Mouse (Mus musculus): ENCODE measurements around the gene Smyd4. TPM values are rescaled to one million over a fixed set of nuclear protein-coding genes. Genes with fewer than 3 reads are reported as not detected.
"Not testable (repeated sequence)": the region's sequence is repeated elsewhere in the genome, so short reads cannot be mapped to it uniquely, and the experiment has no call there.

Smyd4 gene
- polyA plus RNA-seq, 1 experiment from 2014 or later, result 10.9 TPM

DNA sequence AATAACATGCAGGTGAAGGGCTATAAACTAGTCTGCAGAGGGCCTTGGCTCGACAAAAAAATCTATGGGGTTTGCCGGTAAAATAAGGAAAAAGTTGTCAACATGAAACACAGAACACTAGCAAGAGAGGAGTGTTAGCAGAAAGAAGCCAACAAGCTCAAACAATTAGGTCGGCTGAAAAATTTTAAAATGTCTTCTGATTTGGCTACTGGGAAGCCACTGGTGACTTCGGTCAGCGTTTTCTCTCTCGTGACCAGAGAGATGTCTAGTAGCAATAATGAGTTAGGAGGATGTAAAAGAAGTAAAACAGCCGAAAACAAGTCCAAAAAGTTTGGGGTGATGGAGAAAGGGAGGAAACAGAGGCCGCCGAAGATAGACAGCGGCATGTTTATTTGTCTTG, 637 bp upstream of the Smyd4 start:
- H3K36me3 ChIP-seq, result no peaks in the 10 kb centered on the region
- under 1% methylated on average over 10 of the region's 10 CpGs for WGBS
- H3K4me1 ChIP-seq, result peaks cover 10% of the 10 kb centered on the region
- H3K9ac ChIP-seq, result peak overlapping the region; percentile 73
- no peaks in the 10 kb centered on the region for H3K27me3 ChIP-seq (replicated peaks)
- peak overlapping the region; percentile 52 for H3K27ac ChIP-seq
- peak overlapping the region; percentile 87 for H3K4me2 ChIP-seq
- ATAC-seq (ENCODE audit: insufficient read depth, low FRiP score, low read depth), result no peak
- H3K9me3 ChIP-seq, result no peaks in the 10 kb centered on the region
- peak overlapping the region; percentile 98 for H3K4me3 ChIP-seq (replicated peaks)

DNA sequence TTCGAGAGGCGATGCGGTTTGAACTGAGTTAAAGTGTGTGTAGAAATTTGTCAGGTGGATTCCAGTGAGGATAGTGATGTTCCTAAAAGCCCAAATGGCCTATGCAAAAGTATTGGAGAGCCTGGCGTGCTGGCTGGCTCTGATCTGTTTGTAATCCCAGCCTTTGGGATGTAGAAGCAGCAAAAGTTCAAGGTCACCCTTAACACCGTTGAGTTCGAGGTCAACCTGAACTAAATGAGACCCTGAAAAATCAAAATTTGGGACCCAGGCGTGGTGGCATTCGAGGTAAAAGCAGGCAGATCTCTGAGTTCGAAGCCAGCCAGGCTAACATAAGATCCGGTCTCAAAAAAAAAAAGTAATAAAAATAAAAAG, 643 bp downstream of the Smyd4 start:
- 39% methylated on average over 10 of the region's 10 CpGs for WGBS
- Histone ChIP-seq H3K36me3 (no peaks in the 10 kb centered on the region), H3K27me3 (replicated peaks) (no peaks in the 10 kb centered on the region), H3K4me2 (peak overlapping the region; percentile 87), H3K4me3 (replicated peaks) (peak overlapping the region; percentile 98), H3K9ac (peak overlapping the region; percentile 69), H3K9me3 (no peaks in the 10 kb centered on the region), H3K27ac (peak overlapping the region; percentile 78), H3K4me1 (peaks cover 7% of the 10 kb centered on the region)
- ATAC-seq (ENCODE audit: insufficient read depth, low FRiP score, low read depth), result no peak

DNA sequence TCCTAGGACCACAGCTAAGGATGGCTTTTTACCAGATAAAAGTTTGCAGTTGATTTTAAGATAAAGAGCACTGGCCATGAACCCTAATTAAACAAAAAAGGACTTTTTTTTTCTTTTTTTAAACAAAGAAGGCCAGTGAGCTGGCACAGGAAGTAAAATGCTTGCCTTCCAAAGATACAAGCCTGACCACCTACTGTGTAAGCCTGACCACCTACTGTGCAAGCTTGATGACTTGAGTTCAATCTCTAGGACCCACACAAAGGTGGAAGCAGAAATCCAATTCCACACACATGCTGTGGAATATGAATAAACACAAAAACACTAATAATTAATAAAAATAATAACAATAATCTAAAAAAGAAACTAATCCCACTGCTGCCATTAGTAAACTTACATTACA, 3.0 kb downstream of the Smyd4 start:
- Histone ChIP-seq H3K36me3 (no peaks in the 10 kb centered on the region), H3K9ac (no peak overlapping the region), H3K4me2 (no peak overlapping the region), H3K9me3 (no peaks in the 10 kb centered on the region), H3K27ac (no peak overlapping the region), H3K4me1 (peaks cover 7% of the 10 kb centered on the region), H3K4me3 (replicated peaks) (no peak overlapping the region), H3K27me3 (replicated peaks) (no peaks in the 10 kb centered on the region)
- ATAC-seq (ENCODE audit: insufficient read depth, low FRiP score, low read depth), result no peak

DNA sequence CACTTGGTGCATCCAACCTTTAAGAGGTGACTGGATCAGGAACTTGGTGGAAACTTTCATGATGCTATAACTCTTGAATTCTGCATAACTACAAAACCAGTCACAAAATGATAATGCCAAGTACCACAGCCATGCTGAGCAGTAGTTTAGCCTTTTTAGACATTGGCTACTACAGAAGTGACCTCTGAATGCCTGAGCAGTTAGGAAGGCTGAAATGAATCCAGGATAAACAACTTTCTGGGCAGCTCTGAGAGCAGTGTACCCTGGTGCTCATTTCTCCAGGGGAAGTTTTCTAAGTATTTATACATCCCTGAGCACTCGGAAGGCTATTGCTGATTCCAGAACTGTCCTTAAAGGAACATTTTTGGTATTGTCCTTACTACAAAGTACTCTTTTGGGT, 7.2 kb downstream of the Smyd4 start:
- Histone ChIP-seq H3K4me3 (replicated peaks) (no peak overlapping the region), H3K4me2 (no peak overlapping the region), H3K4me1 (no peaks in the 10 kb centered on the region), H3K27me3 (replicated peaks) (no peaks in the 10 kb centered on the region), H3K9ac (no peak overlapping the region), H3K9me3 (no peaks in the 10 kb centered on the region), H3K36me3 (no peaks in the 10 kb centered on the region), H3K27ac (no peak overlapping the region)
- WGBS, result 82% methylated on average over 1 of the region's 1 CpGs
- no peak for ATAC-seq (ENCODE audit: insufficient read depth, low FRiP score, low read depth)

- no peak overlapping the region for H3K27ac ChIP-seq
- no peak overlapping the region for H3K4me2 ChIP-seq
- no peaks in the 10 kb centered on the region for H3K36me3 ChIP-seq
- H3K4me3 ChIP-seq (replicated peaks), result no peak overlapping the region
- no peak for ATAC-seq (ENCODE audit: insufficient read depth, low FRiP score, low read depth)
- H3K9me3 ChIP-seq, result no peaks in the 10 kb centered on the region
- H3K9ac ChIP-seq, result no peak overlapping the region
- no peaks in the 10 kb centered on the region for H3K27me3 ChIP-seq (replicated peaks)
- H3K4me1 ChIP-seq, result no peaks in the 10 kb centered on the region
- 83% methylated on average over 1 of the region's 1 CpGs for WGBS
These were observed 28.9 kb downstream of the Smyd4 start for GRCm38 (mm10) chr11:75377125-75377524.

GRCm38 (mm10) chr11:75378786-75379185, 30.6 kb downstream of the Smyd4 start:
- H3K9ac ChIP-seq; H3K27ac ChIP-seq; H3K9me3 ChIP-seq; H3K36me3 ChIP-seq; H3K4me3 ChIP-seq (replicated peaks); H3K27me3 ChIP-seq (replicated peaks); H3K4me2 ChIP-seq; H3K4me1 ChIP-seq; ATAC-seq (ENCODE audit: insufficient read depth, low FRiP score, low read depth): not testable (repeated sequence)
- 90% methylated on average over 2 of the region's 2 CpGs for WGBS

GRCm38 (mm10) chr11:75383529-75383928, 35.3 kb downstream of the Smyd4 start:
- H3K4me2 ChIP-seq; H3K27me3 ChIP-seq (replicated peaks); H3K4me1 ChIP-seq; H3K9me3 ChIP-seq; H3K27ac ChIP-seq; H3K36me3 ChIP-seq; H3K9ac ChIP-seq; ATAC-seq (ENCODE audit: insufficient read depth, low FRiP score, low read depth); H3K4me3 ChIP-seq (replicated peaks): not testable (repeated sequence)
- 43% methylated on average over 3 of the region's 3 CpGs for WGBS

GRCm38 (mm10) chr11:75395611-75396010, 47.4 kb downstream of the Smyd4 start:
- Histone ChIP-seq H3K36me3 (no peaks in the 10 kb centered on the region), H3K9me3 (no peaks in the 10 kb centered on the region), H3K27ac (no peak overlapping the region), H3K4me1 (no peaks in the 10 kb centered on the region), H3K4me3 (replicated peaks) (no peak overlapping the region), H3K4me2 (no peak overlapping the region), H3K27me3 (replicated peaks) (no peaks in the 10 kb centered on the region), H3K9ac (no peak overlapping the region)
- ATAC-seq (ENCODE audit: insufficient read depth, low FRiP score, low read depth), result no peak
- 61% methylated on average over 1 of the region's 1 CpGs for WGBS

- H3K36me3 ChIP-seq, result no peaks in the 10 kb centered on the region
- WGBS, result 73% methylated on average over 7 of the region's 7 CpGs
These were observed 49.2 kb downstream of the Smyd4 start for GRCm38 (mm10) chr11:75397452-75397851.

DNA sequence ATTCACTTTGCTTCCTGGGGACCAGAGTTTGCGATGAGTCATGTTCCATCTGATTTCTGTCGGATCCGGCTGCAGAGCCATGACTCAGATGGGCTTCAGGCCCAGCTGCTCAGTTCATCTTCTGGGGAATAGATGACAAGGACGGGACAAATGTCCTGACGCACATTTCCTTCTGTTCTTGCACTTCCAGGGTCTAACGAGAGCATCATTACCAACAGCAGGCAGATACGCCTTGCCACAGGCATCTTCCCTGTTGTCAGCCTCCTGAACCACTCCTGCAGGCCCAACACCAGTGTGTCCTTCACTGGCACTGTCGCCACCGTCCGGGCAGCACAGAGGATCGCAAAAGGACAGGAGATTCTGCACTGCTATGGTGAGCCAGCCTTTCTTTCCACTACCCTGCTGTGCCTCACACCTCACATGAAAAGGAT, 51.2 kb downstream of the Smyd4 start:
- H3K4me1 ChIP-seq, result no peaks in the 10 kb centered on the region
- 86% methylated on average over 11 of the region's 11 CpGs for WGBS
- H3K4me3 ChIP-seq (replicated peaks), result no peak overlapping the region
- no peak for ATAC-seq (ENCODE audit: insufficient read depth, low FRiP score, low read depth)
- no peaks in the 10 kb centered on the region for H3K36me3 ChIP-seq
- no peak overlapping the region for H3K9ac ChIP-seq
- H3K9me3 ChIP-seq, result no peaks in the 10 kb centered on the region
- no peaks in the 10 kb centered on the region for H3K27me3 ChIP-seq (replicated peaks)
- no peak overlapping the region for H3K27ac ChIP-seq
- H3K4me2 ChIP-seq, result no peak overlapping the region

More at GRCm38 (mm10) chr11:75397452-75397851, 49.2 kb downstream of the Smyd4 start:
- no peak overlapping the region for H3K4me3 ChIP-seq (replicated peaks)
- H3K4me1 ChIP-seq, result no peaks in the 10 kb centered on the region
- ATAC-seq (ENCODE audit: insufficient read depth, low FRiP score, low read depth), result no peak
- no peak overlapping the region for H3K4me2 ChIP-seq
- H3K9me3 ChIP-seq, result no peaks in the 10 kb centered on the region
- no peak overlapping the region for H3K9ac ChIP-seq
- no peak overlapping the region for H3K27ac ChIP-seq
- no peaks in the 10 kb centered on the region for H3K27me3 ChIP-seq (replicated peaks)

- Histone ChIP-seq H3K4me3 (replicated peaks) (no peak overlapping the region), H3K27ac (no peak overlapping the region), H3K4me2 (no peak overlapping the region), H3K4me1 (no peaks in the 10 kb centered on the region), H3K27me3 (replicated peaks) (no peaks in the 10 kb centered on the region), H3K36me3 (no peaks in the 10 kb centered on the region), H3K9ac (no peak overlapping the region), H3K9me3 (no peaks in the 10 kb centered on the region)
- 81% methylated on average over 9 of the region's 9 CpGs for WGBS
- no peak for ATAC-seq (ENCODE audit: insufficient read depth, low FRiP score, low read depth)
These were observed 51.9 kb downstream of the Smyd4 start for GRCm38 (mm10) chr11:75400099-75400498.

- no peaks in the 10 kb centered on the region for H3K27me3 ChIP-seq (replicated peaks)
- H3K27ac ChIP-seq, result no peak overlapping the region
- H3K4me2 ChIP-seq, result no peak overlapping the region
- no peaks in the 10 kb centered on the region for H3K4me1 ChIP-seq
- 54% methylated on average over 5 of the region's 5 CpGs for WGBS
- no peak overlapping the region for H3K9ac ChIP-seq
- no peak overlapping the region for H3K4me3 ChIP-seq (replicated peaks)
- H3K9me3 ChIP-seq, result no peaks in the 10 kb centered on the region
- H3K36me3 ChIP-seq, result no peaks in the 10 kb centered on the region
- ATAC-seq (ENCODE audit: insufficient read depth, low FRiP score, low read depth), result peak; percentile 66
These were observed 54.0 kb downstream of the Smyd4 start for GRCm38 (mm10) chr11:75402271-75402690.

DNA sequence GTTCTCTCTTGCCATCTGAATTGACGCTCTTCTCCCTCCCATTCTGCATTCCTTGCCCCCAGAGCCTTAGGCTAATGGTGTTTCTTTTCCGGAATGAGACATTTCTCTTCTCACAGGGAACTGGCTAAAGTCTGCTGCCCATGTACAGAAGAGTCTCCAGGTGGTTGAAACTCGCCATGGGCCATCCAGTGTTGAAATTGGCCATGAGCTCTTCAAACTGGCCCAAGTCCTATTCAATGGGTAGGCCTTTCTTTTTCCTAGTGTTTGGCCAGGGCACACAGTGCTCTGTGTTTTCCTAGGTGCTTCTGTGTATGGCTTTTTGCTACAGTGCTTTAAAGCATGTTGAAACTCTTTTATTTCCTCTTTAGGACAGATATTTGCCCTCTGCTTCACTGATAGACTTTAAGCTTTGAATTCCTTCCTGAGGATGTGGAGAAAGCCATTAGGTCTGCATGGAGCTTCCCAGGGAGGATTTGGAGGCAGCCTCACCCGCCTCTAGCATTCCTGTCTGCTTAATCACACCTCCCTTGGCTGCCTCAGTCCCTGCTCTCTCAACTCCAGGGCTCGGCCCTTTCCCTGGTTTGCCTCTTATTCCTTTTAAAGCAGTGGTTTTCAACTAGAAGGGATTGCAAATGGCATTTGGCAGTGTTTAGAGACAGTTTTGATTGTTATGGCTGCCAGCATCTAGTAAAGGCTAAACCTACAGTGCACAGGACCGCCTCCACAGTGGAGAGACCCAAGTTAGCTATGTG, 55.2 kb downstream of the Smyd4 start:
- ATAC-seq (ENCODE audit: insufficient read depth, low FRiP score, low read depth), result peak; percentile 39; the same call in 1 of the 2 replicates
- H3K9me3 ChIP-seq, result no peaks in the 10 kb centered on the region
- WGBS, result 61% methylated on average over 6 of the region's 6 CpGs
- H3K4me1 ChIP-seq, result no peaks in the 10 kb centered on the region
- H3K9ac ChIP-seq, result no peak overlapping the region
- H3K4me3 ChIP-seq (replicated peaks), result no peak overlapping the region
- H3K4me2 ChIP-seq, result no peak overlapping the region
- peak overlapping the region; percentile 31; the same call in 1 of the 2 replicates for H3K27ac ChIP-seq
- no peaks in the 10 kb centered on the region for H3K27me3 ChIP-seq (replicated peaks)
- H3K36me3 ChIP-seq, result no peaks in the 10 kb centered on the region

Measured in stomach, embryonic 15.5 days (tissue).